Comparison of ENCODE assay signal across 9 mouse cellular contexts in the genomic region with DNA sequence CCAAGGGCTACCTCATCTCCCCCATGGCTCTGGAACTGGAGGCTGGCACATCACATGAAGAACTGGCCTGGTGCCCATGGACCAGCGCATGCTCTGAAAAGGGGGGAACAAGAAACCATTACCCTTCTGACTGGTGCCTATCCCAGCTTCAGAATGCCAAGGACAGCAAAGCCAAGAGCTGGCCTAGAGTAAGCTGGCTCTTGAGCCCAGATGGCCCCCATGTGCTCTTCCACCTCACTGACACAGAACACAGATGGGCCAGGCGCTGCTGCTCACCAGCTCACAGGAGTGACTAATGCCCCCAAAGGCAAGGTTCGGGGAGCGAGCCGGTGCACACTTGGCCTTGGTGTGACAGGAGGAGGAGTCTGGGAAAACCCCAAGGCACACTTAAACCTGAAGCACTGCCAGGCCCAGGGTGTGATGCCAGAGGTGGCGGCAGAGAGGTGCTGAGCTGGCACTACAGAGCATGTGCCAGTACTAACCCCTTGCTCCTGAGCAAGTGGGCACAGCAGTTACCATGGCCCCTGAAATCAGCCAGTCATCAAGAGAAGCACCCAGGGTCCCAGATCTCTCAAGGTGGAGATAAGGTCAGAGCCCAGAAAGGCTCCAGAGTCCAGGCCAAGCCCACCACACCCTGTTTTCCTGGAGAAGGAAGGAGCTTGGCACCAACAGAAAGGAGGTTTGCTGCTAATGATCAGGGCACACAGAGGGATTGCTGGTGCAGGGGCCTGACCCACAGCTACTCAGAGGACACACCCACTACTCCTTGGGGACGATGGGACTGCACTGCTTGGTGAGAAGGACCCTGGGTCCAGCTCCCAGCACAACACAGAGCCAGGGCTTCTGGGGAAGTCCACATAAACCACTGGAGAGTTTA. TPM values are rescaled to one million over a fixed set of nuclear protein-coding genes. Genes with fewer than 3 reads are reported as not detected.
A peak's percentile ranks its signal among the peaks of the same experiment; 100 is the strongest.
DNase-seq lines count a peak whose midpoint lies in the region; ATAC-seq lines count a peak whose summit lies in the region.
"Had no signal": no experiment of that assay in that cellular context is flagged by ENCODE, and none has a peak within 500 bp of the region (broad histone marks: within the 10 kb centered on the region; RNA-seq: fewer than 3 reads in every experiment).

No protein-coding gene starts in this region.

- H3K9me3 ChIP-seq in neural tube, embryonic 15.5 days (replicated peaks) = no peaks in the 10 kb centered on the region
- H3K9me3 ChIP-seq: heart, embryonic 13.5 days had no signal

- peak; percentile 97 for DNase-seq in left cerebral cortex, postnatal 4 days
- no peak for DNase-seq in left cerebral cortex, adult 9 months (ENCODE audit: low spot score in 2 of 2)
- DNase-seq in adrenal gland, adult 2 months = peak; percentile 93
- peak; percentile 89 to 92 for DNase-seq in cerebellum, postnatal 25 days
- peak; percentile 58 for DNase-seq in induced T-regulatory cell, adult 2 months (ENCODE audit: low read depth)
- DNase-seq in thymus, postnatal 10 days (ENCODE audit: low spot score in 2 of 2) = no peak
- no peak for DNase-seq in left cerebral cortex, postnatal 36 days (ENCODE audit: low spot score in 2 of 2)

- ATAC-seq in neural tube, embryonic 15.5 days (ENCODE audit: low FRiP score) = peak; percentile 45; the same call in 1 of the 2 replicates

- H3K27me3 ChIP-seq in neural tube, embryonic 15.5 days (replicated peaks) = no peaks in the 10 kb centered on the region
- H3K27me3 ChIP-seq: heart, embryonic 13.5 days had no signal

- H3K27ac ChIP-seq in neural tube, embryonic 15.5 days (replicated peaks) = peak overlapping the region; percentile 60
- H3K27ac ChIP-seq: heart, embryonic 13.5 days had no signal

- H3K4me3 ChIP-seq in neural tube, embryonic 15.5 days (replicated peaks) = no peak overlapping the region
- H3K4me3 ChIP-seq: heart, embryonic 13.5 days had no signal

- peaks cover 35% of the 10 kb centered on the region for H3K36me3 ChIP-seq in neural tube, embryonic 15.5 days

- 0 out of 2 replicates have a peak overlapping the region, but pooled peaks have one; percentile 2 for H3K4me2 ChIP-seq in neural tube, embryonic 15.5 days
- H3K4me2 ChIP-seq: heart, embryonic 13.5 days had no signal

- H3K9ac ChIP-seq in neural tube, embryonic 15.5 days (replicated peaks) = no peak overlapping the region
- H3K9ac ChIP-seq: heart, embryonic 13.5 days had no signal

- H3K4me1 ChIP-seq in neural tube, embryonic 15.5 days = peaks cover 54% of the 10 kb centered on the region

- 65% methylated on average over 7 of the region's 7 CpGs for WGBS in neural tube, embryonic 15.5 days

- intact Hi-C loops in left cerebral cortex, postnatal 4 days (cut with DNase I) = no loop called here
- intact Hi-C loops in left cerebral cortex, postnatal 36 days (cut with DNase I) = loop anchor here (10.0 kb wide), 1 partner anchor 421 kb away; a partner anchor contains a TSS

RNA-seq across cellular contexts. Expression of a gene that starts 6.7 kb away (rescaled TPM):
- 10 to 100 TPM; 36.6 to 40.0 TPM for total RNA-seq in left cerebral cortex, postnatal 4 days (2021)
- 10 to 100 TPM; 75.2 to 78.4 TPM for total RNA-seq in adrenal gland, adult 2 months (2021)
- 64.2 and 70.8 TPM in 2 replicates for polyA plus RNA-seq in adrenal gland, adult 2 months (2012; rRNA removed)
- 98.4 and 106 TPM in 2 replicates for polyA plus RNA-seq in neural tube, embryonic 15.5 days (2015; fragmentation: Nextera tagmentation; extraction: Ambion mirVana)
- total RNA-seq in left cerebral cortex, postnatal 36 days (2021) = 10 to 100 TPM; 55.1 to 60.7 TPM

RNA-seq across cellular contexts. Expression of a gene that starts 6.9 kb away (rescaled TPM):
- 10 to 100 TPM; 53.5 to 58.1 TPM for total RNA-seq in left cerebral cortex, postnatal 4 days (2021)
- total RNA-seq in adrenal gland, adult 2 months (2021) = 10 to 100 TPM; 33.1 to 35.1 TPM
- polyA plus RNA-seq in adrenal gland, adult 2 months (2012; rRNA removed) = 29.0 and 30.8 TPM in 2 replicates
- polyA plus RNA-seq in neural tube, embryonic 15.5 days (2015; fragmentation: Nextera tagmentation; extraction: Ambion mirVana) = 27.0 and 28.6 TPM in 2 replicates
- total RNA-seq in left cerebral cortex, postnatal 36 days (2021) = 10 to 100 TPM; 73.6 to 79.8 TPM

RNA-seq across cellular contexts. Expression of a gene that starts 52.3 kb away (rescaled TPM):
- total RNA-seq in left cerebral cortex, postnatal 4 days (2021) = 1 to 10 TPM; 1.1 to 1.3 TPM
- total RNA-seq in adrenal gland, adult 2 months (2021) = 10 to 100 TPM in 1 of 2 experiments, 1 to 10 TPM in 1; 6.7 to 10.1 TPM
- 45.2 and 45.3 TPM in 2 replicates for polyA plus RNA-seq in adrenal gland, adult 2 months (2012; rRNA removed)
- 6.3 and 8.6 TPM in 2 replicates for polyA plus RNA-seq in neural tube, embryonic 15.5 days (2015; fragmentation: Nextera tagmentation; extraction: Ambion mirVana)
- total RNA-seq in left cerebral cortex, postnatal 36 days (2021) = under 1 TPM; 0.52 to 0.88 TPM

Comparison
In these comparisons a context has a peak if more than half of its experiments do, and no peak if none do; other contexts are left out.
1. DNase-seq: peak in left cerebral cortex, postnatal 4 days (single experiment), adrenal gland, adult 2 months (single experiment), cerebellum, postnatal 25 days (2 of 2) and induced T-regulatory cell, adult 2 months (single experiment); none in left cerebral cortex, adult 9 months (0 of 2), thymus, postnatal 10 days (0 of 2) and left cerebral cortex, postnatal 36 days (0 of 2).